Comparison of ENCODE assay signal across 26 mouse cellular contexts in genomic region chr17:50224718-50225117, GRCm38 (mm10). TPM values are rescaled to one million over a fixed set of nuclear protein-coding genes. Genes with fewer than 3 reads are reported as not detected.
DNase-seq lines count a peak whose midpoint lies in the region; ATAC-seq and TF ChIP-seq lines count a peak whose summit lies in the region.
"Had no signal": no experiment of that assay in that cellular context is flagged by ENCODE, and none has a peak within 500 bp of the region (broad histone marks: within the 10 kb centered on the region; RNA-seq: fewer than 3 reads in every experiment).

No protein-coding gene starts in this region.

- H3K27me3 ChIP-seq in heart, postnatal 0 days (ENCODE audit: control insufficient read depth, insufficient read depth, low read length) = no peaks in the 10 kb centered on the region
- H3K27me3 ChIP-seq in lung, postnatal 0 days (replicated peaks; ENCODE audit: insufficient read depth, low read length) = no peaks in the 10 kb centered on the region
- H3K27me3 ChIP-seq: forebrain, embryonic 13.5 days; heart, embryonic 13.5 days; limb, embryonic 15.5 days; lung, embryonic 15.5 days had no signal

- intact Hi-C loops in gastrocnemius, adult 2 months (cut with DNase I) = no loop called here
- intact Hi-C loops in heart, postnatal 25 days (cut with DNase I) = no loop called here

- no peak overlapping the region for H3K4me2 ChIP-seq in heart, postnatal 0 days (ENCODE audit: low read depth, low read length)
- H3K4me2 ChIP-seq in lung, postnatal 0 days (replicated peaks; ENCODE audit: low read depth, low read length) = no peak overlapping the region
- H3K4me2 ChIP-seq: embryonic facial prominence, embryonic 13.5 days; forebrain, embryonic 13.5 days; heart, embryonic 13.5 days; limb, embryonic 15.5 days; lung, embryonic 15.5 days; midbrain, embryonic 11.5 days had no signal

- H3K9me3 ChIP-seq in heart, postnatal 0 days (replicated peaks; ENCODE audit: control insufficient read depth, low read length) = no peaks in the 10 kb centered on the region
- no peaks in the 10 kb centered on the region for H3K9me3 ChIP-seq in lung, postnatal 0 days (ENCODE audit: low read length)
- H3K9me3 ChIP-seq: embryonic facial prominence, embryonic 13.5 days; forebrain, embryonic 13.5 days; heart, embryonic 13.5 days; hindbrain, embryonic 10.5 days; limb, embryonic 15.5 days; lung, embryonic 15.5 days had no signal

- H3K4me1 ChIP-seq in heart, postnatal 0 days (ENCODE audit: control insufficient read depth, insufficient read depth) = no peaks in the 10 kb centered on the region; the same call in 1 of the 2 replicates
- H3K4me1 ChIP-seq in lung, postnatal 0 days (ENCODE audit: insufficient read depth, low read depth, low read length) = no peaks in the 10 kb centered on the region
- H3K4me1 ChIP-seq: forebrain, embryonic 13.5 days; lung, embryonic 15.5 days had no signal

- 43% methylated on average over 5 of the region's 5 CpGs for WGBS in heart, postnatal 0 days
- WGBS in lung, postnatal 0 days = 49% methylated on average over 5 of the region's 5 CpGs

- no peaks in the 10 kb centered on the region for H3K36me3 ChIP-seq in heart, postnatal 0 days (replicated peaks; ENCODE audit: control insufficient read depth, insufficient read depth, low read length)
- no peaks in the 10 kb centered on the region for H3K36me3 ChIP-seq in lung, postnatal 0 days (ENCODE audit: insufficient read depth, low read length)
- H3K36me3 ChIP-seq: embryonic facial prominence, embryonic 13.5 days; heart, embryonic 13.5 days; hindbrain, embryonic 10.5 days; limb, embryonic 15.5 days; lung, embryonic 15.5 days had no signal

- H3K9ac ChIP-seq in heart, postnatal 0 days (replicated peaks; ENCODE audit: low read depth, low read length) = no peak overlapping the region
- no peak overlapping the region for H3K9ac ChIP-seq in lung, postnatal 0 days (replicated peaks; ENCODE audit: low read depth)
- H3K9ac ChIP-seq: embryonic facial prominence, embryonic 13.5 days; forebrain, embryonic 13.5 days; heart, embryonic 13.5 days; limb, embryonic 15.5 days; liver, embryonic 14.5 days; lung, embryonic 15.5 days had no signal

- ATAC-seq in heart, postnatal 0 days (ENCODE audit: insufficient read depth, low read depth) = no peak
- peak; percentile 40; the same call in 1 of the 2 replicates for ATAC-seq in lung, postnatal 0 days
- ATAC-seq: forebrain, embryonic 13.5 days; hindbrain, postnatal 0 days; intestine, embryonic 16.5 days had no signal

- TF ChIP-seq EP300 in heart, postnatal 0 days (IDR thresholded peaks at IDR 0.05; ENCODE audit: low read depth) = no peak
- TF ChIP-seq EP300 in lung, postnatal 0 days (IDR thresholded peaks at IDR 0.05) = 0 out of 2 replicates have a peak, but pooled peaks have one; percentile 11

- DNase-seq in gastrocnemius, adult 2 months = no peak
- DNase-seq in gastrocnemius, adult 8-10 months (ENCODE audit: low spot score in 2 of 2) = no peak
- DNase-seq in heart, postnatal 0 days (ENCODE audit: low spot score) = no peak
- DNase-seq in heart, postnatal 25 days (ENCODE audit: low spot score) = no peak
- peak; percentile 7 for DNase-seq in lung, postnatal 0 days (ENCODE audit: low spot score)
- no peak for DNase-seq in lung, postnatal 36 days
- DNase-seq in skeletal muscle tissue, adult 2 months (ENCODE audit: low read depth, low spot score) = peak; percentile 14
- no peak for DNase-seq in urinary bladder, postnatal 25 days (ENCODE audit: low spot score)
- DNase-seq: adrenal gland, postnatal 10 days; cerebellum, adult 2 months; cerebellum, postnatal 25 days; gastrocnemius, postnatal 14 days; left cerebral cortex, postnatal 4 days; right cerebral cortex, postnatal 4 days; thymus, postnatal 14 days had no signal

- no peak for TF ChIP-seq CTCF in gastrocnemius, adult 2 months (IDR thresholded peaks at IDR 0.05)
- no peak for TF ChIP-seq CTCF in heart, postnatal 0 days (IDR thresholded peaks at IDR 0.05; ENCODE audit: low read depth)
- TF ChIP-seq CTCF in lung, postnatal 0 days (IDR thresholded peaks at IDR 0.05) = no peak

- H3K27ac ChIP-seq in gastrocnemius, adult 2 months = peak overlapping the region; percentile 67
- peak overlapping the region; percentile 26; the same call in 1 of the 2 replicates for H3K27ac ChIP-seq in heart, postnatal 0 days (ENCODE audit: low read depth)
- no peak overlapping the region for H3K27ac ChIP-seq in lung, postnatal 0 days (ENCODE audit: low read length)
- H3K27ac ChIP-seq: embryonic facial prominence, embryonic 13.5 days; forebrain, embryonic 13.5 days; heart, embryonic 13.5 days; hindbrain, postnatal 0 days; limb, embryonic 15.5 days; liver, embryonic 14.5 days; lung, embryonic 15.5 days had no signal

- H3K4me3 ChIP-seq in gastrocnemius, adult 2 months = no peak overlapping the region
- no peak overlapping the region for H3K4me3 ChIP-seq in heart, postnatal 0 days (ENCODE audit: low read depth, low read length)
- no peak overlapping the region for H3K4me3 ChIP-seq in lung, postnatal 0 days (ENCODE audit: low read depth, low read length)
- H3K4me3 ChIP-seq: embryonic facial prominence, embryonic 13.5 days; erythroblast, embryonic 14.5 days; forebrain, embryonic 13.5 days; heart, embryonic 13.5 days; hindbrain, embryonic 10.5 days; limb, embryonic 15.5 days; lung, embryonic 15.5 days had no signal

RNA-seq across cellular contexts. Expression of gene Rftn1, which starts 34.2 kb away (rescaled TPM):
- total RNA-seq in gastrocnemius, adult 2 months (2021) = 10 to 100 TPM; 11.4 to 16.9 TPM
- 1 to 10 TPM; 6.7 to 9.9 (median 7.4) TPM for total RNA-seq in gastrocnemius, adult 8-10 months (2022)
- 54.8 and 59.5 TPM in 2 replicates for total RNA-seq in heart, postnatal 0 days (2014; rRNA removed; ENCODE audit: low replicate concordance)
- polyA plus RNA-seq in heart, postnatal 0 days (2015; fragmentation: Nextera tagmentation; extraction: Ambion mirVana) = 32.9 and 36.5 TPM in 2 replicates
- total RNA-seq in heart, postnatal 25 days (2021) = 10 to 100 TPM; 50.3 to 51.5 TPM
- polyA plus RNA-seq in lung, postnatal 0 days (2015; fragmentation: Nextera tagmentation; extraction: Ambion mirVana) = 16.9 and 18.2 TPM in 2 replicates

Comparison
In these comparisons a context has a peak if more than half of its experiments do, and no peak if none do; other contexts are left out.
1. DNase-seq: peak in lung, postnatal 0 days (single experiment) and skeletal muscle tissue, adult 2 months (single experiment); none in gastrocnemius, adult 2 months (single experiment), gastrocnemius, adult 8-10 months (0 of 2), heart, postnatal 0 days (single experiment), heart, postnatal 25 days (single experiment), lung, postnatal 36 days (single experiment) and urinary bladder, postnatal 25 days (single experiment).